Mouse (Mus musculus) cerebellum, adult 2 months (tissue): Measurements from ENCODE around the gene Pnmt. TPM values are rescaled to one million over a fixed set of nuclear protein-coding genes. Genes with fewer than 3 reads are reported as not detected.
A peak's percentile ranks its signal among the peaks of the same experiment; 100 is the strongest.

Source experiments
- DNase-seq, 2 experiments: peaks; one replicate each; pipeline ENCODE4 v3.0.0; 2021
- H3K27ac ChIP-seq: fragments of 200-500 bp; 2 replicates; pipeline ENCODE4 v1.5.1; 2012; ENCODE audit warnings: low read length, control low read depth, inconsistent platforms; ENCODE audit not compliant: insufficient read depth
- H3K27me3 ChIP-seq: fragments of 200-500 bp; 2 replicates; pipeline ENCODE4 v1.6.1; 2012; ENCODE audit warnings: inconsistent platforms, mild to moderate bottlenecking, low read length, moderate library complexity; ENCODE audit not compliant: control insufficient read depth, insufficient read depth
- H3K4me1 ChIP-seq: fragments of 200-500 bp; 2 replicates; pipeline ENCODE4 v1.6.1; 2011; ENCODE audit warnings: low read length; ENCODE audit not compliant: control insufficient read depth, insufficient read depth
- H3K4me3 ChIP-seq: fragments of 200-500 bp; replicated peaks from 2 replicates; pipeline ENCODE3; 2011; ENCODE audit warnings: mild to moderate bottlenecking, low read depth, low read length, control low read depth; ENCODE audit not compliant: insufficient read depth
- CTCF ChIP-seq: fragments of 200-500 bp; IDR thresholded peaks from 2 replicates; pipeline ENCODE4 v1.5.1; 2011; ENCODE audit warnings: low read depth, mild to moderate bottlenecking, control low read depth, low read length, moderate library complexity, borderline replicate concordance; ENCODE audit not compliant: insufficient read depth
- POLR2A ChIP-seq: fragments of 200-500 bp; IDR thresholded peaks from 2 replicates; pipeline ENCODE4 v1.6.1; 2011; ENCODE audit warnings: low read length, control low read depth, borderline replicate concordance; ENCODE audit not compliant: insufficient read depth
- WGBS: fragments of 180-500 bp; shearing (Covaris S2); methylation state at CpG from one replicate; pipeline ENCODE4 v1.1.7; 2018; 5-methylcytosine and 5-hydroxymethylcytosine counted together
- polyA plus RNA-seq: library from polyadenylated mRNA; depleted of rRNA; stranded (reverse); fragments of >200 nt; gene quantifications from 2 replicates; pipeline ENCODE4 v1.2.3, GENCODE M21; 2012

Pnmt gene
- polyA plus RNA-seq, 1 experiment: 0.26 TPM

DNA sequence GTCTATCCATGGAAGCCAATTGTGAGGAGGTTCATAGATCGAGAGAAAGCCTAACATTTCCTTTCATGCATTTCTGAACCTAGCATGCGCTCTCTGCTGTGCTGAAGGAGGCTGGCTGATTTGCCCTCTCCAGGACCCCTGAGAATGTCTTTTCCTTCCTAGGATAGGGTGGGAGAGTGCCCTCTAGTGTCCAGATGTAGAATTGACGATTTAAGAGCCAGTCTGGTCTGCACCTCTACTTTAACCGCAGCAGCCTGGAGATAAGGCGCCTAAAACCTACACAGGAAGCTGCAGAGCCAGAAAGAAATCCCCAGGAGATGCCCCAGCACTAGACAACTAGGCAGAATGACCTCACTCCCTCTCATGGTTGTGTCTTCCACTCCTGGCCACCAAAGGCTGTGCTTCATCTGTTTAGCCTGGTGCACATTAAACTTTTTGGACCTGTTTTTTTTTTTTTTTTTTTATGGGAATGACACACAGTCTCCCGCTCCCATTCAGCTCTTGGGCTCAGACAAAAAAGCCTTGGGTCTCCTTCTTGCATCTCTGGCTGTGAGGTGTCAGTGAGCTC, 30.4 kb upstream of the Pnmt start:
- DNase-seq: peak; percentile 55 to 61

DNA sequence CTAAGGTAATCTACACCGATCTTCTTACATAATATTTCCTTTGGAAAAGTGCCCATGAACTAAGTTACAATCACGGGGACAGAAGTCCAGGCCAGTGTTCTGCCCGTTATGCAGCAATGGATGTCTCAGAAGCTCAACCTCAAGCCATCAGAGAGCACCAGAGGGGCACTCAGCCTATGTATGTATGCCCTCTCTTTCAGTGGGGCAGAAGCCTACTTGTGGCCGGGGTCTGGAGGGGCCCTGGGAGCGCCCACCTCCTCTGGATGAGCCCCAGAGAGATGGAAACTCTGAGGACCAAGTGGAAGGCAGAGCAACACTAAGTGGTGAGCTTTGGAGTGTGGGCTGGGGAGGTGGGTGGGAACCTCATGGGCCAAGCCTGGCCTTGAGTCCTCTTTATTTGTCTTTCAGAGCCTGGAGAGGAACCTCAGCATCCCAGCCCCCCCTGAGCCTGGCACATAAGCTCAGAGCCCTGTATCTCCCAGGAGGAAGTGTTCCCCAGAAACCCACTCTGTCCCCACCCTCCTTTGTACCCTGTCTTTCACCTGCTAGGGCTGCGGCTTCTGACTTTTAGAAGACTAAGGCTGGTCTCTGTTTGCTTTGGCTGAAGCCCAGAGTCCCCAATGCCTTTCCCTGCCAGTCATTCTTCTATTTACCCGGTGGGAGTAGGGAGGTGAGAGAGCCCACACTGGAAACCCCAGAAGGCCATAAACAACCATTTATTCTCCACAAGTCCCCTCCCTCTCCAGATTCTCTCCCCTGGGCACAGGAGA, 29.4 kb upstream of the Pnmt start:
- 73% methylated on average over 7 of the region's 7 CpGs for WGBS
- DNase-seq: no peak
- no peak overlapping the region for H3K4me3 ChIP-seq
- peaks cover 5% of the 10 kb centered on the region; the same call in 1 of the 2 replicates for H3K4me1 ChIP-seq
- H3K27me3 ChIP-seq: no peaks in the 10 kb centered on the region
- H3K27ac ChIP-seq: no peak overlapping the region
- TF ChIP-seq CTCF (no peak), POLR2A (no peak)

More for the DNA sequence above, 30.4 kb upstream of the Pnmt start:
- TF ChIP-seq POLR2A: no peak
- TF ChIP-seq CTCF: peak; percentile 68; the same call in 1 of the 2 replicates
- no peaks in the 10 kb centered on the region for H3K27me3 ChIP-seq
- no peak overlapping the region for H3K4me3 ChIP-seq
- 11% methylated on average over 6 of the region's 6 CpGs for WGBS
- H3K4me1 ChIP-seq: peaks cover 5% of the 10 kb centered on the region; the same call in 1 of the 2 replicates
- no peak overlapping the region for H3K27ac ChIP-seq

DNA sequence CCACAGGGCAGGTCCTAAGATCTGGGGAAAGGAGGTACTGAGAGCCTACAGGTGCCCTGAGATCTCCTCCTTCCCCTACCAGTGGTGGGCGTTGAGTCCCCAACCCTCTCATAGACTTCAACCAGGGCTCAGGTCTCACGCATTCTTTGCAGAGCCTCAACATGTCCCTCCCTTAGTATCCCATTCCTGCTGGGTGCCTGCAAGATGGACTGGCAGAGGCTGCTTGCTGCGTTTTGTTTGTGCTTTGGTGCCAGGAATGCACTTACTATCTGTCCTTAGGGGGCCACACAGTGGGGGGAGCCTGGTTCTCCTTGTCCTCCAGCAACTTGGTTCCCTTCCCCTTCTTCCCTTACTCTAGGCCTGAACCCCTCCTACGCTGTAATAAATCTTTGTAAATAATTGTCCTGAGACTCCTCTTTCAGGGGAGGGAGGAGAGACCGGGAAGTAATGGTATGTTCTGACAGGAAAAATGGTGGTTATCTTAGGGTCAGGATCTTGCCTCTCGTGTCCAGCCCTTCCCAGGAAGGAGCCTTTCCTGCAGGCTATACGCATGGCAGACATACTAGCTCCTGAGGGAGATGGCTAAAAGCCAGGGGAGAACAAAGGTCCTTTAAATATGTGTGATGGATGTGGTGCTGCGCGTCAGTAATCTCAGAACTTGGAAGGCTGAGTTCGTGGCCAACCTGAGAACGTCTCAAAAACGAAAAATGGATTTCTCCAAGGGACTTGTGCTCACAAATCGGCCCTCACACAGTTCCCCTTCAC, 28.7 kb upstream of the Pnmt start:
- no peaks in the 10 kb centered on the region for H3K27me3 ChIP-seq
- no peak for TF ChIP-seq CTCF
- no peak for TF ChIP-seq POLR2A
- no peak for DNase-seq
- 15% methylated on average over 13 of the region's 13 CpGs for WGBS
- H3K27ac ChIP-seq: no peak overlapping the region
- peak overlapping the region; percentile 88 for H3K4me3 ChIP-seq
- peaks cover 5% of the 10 kb centered on the region; the same call in 1 of the 2 replicates for H3K4me1 ChIP-seq

DNA sequence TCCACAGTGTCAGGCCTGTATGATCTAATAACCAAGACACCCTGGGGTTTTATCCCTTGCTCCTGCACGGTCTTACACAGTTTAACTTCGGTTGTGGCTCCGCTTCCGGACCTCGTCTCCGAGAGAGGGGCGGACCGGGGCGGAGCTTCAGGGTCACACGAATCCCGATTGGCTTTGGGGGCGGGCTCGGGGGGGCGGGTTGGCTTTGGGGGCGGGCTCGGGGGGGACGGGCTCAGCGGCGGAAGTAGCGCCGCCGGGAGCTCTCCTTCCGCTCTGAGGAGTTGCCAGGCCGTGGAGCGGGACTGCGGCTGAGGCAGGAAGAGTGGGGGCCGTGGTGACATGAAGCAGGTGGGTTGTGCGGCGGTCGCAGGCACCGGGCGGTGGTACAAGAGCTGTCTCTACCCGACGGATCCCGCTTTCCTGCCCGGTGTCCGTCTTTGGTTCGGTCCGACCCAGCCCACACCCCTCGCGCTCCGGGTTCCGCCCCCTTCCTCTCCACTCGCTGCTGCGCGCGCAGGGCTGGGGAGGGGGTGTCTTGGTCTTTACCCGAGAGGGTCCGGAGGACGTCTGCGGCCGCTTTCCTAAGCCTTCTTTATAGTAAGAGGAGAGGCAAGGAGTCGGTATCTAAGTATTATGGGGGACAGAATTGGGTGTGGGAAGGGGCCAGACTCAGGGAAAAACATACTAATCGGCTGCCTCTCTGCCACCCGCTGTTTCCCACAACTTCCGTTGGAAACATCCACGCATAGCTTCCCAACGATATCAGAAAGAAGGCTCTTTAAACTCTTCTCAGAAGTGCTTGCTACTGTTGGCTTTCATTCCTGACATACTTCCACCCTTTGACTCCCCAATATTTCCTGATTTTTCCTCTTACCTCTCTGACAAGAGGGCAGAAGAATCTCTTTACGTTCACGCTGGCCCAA, 27.8 kb upstream of the Pnmt start, which contains the start of gene Stard3:
TSS of gene Stard3 (plus strand) at position 208 of the 923 bp plus-strand sequence.
- Histone ChIP-seq H3K4me1 (peaks cover 5% of the 10 kb centered on the region; the same call in 1 of the 2 replicates), H3K27me3 (no peaks in the 10 kb centered on the region), H3K4me3 (peak within 1 kb of the TSS; percentile 88), H3K27ac (peak within 1 kb of the TSS; percentile 69)
- peak; percentile 85 to 90 for DNase-seq
- peak; percentile 60 for TF ChIP-seq POLR2A
- no peak for TF ChIP-seq CTCF
- under 1% methylated on average over 60 of the region's 60 CpGs for WGBS

DNA sequence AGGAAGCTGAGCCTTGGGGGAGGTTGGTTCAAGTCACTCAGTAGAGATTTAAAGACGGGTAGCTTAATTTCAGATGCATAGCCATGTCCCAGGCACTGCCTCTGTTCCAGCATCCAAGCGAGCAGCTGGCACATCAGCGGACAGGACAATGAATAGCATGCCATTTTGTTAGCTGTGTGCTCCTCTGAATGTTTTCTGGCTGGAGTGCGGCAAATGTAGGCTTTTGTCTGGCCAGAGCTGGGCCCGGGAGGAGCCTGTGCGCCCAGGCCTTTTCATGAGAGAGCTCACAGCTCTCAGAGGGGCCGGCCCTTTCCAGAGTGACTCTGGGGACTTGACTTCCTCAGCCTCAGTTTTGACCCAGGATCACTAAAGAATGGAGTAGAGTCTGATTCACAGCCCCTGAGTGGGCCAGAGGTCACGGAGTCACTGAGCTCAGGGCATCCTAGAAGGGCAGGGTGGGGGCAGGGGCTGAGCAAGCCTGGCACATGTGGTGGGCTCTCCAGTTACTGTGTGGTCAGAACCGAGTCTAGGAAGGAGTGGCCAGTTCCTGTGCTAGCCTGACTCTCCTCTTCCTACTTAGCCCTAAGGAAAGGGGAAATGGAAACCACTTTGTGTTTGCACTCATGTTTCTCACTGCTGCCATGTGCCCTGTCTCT, 25.3 kb upstream of the Pnmt start:
- no peak for DNase-seq
- WGBS: 35% methylated on average over 9 of the region's 9 CpGs
- no peaks in the 10 kb centered on the region for H3K27me3 ChIP-seq
- H3K4me1 ChIP-seq: peaks cover 5% of the 10 kb centered on the region; the same call in 1 of the 2 replicates
- no peak overlapping the region for H3K4me3 ChIP-seq
- TF ChIP-seq CTCF: no peak
- TF ChIP-seq POLR2A: no peak
- peak overlapping the region; percentile 42; the same call in 1 of the 2 replicates for H3K27ac ChIP-seq

DNA sequence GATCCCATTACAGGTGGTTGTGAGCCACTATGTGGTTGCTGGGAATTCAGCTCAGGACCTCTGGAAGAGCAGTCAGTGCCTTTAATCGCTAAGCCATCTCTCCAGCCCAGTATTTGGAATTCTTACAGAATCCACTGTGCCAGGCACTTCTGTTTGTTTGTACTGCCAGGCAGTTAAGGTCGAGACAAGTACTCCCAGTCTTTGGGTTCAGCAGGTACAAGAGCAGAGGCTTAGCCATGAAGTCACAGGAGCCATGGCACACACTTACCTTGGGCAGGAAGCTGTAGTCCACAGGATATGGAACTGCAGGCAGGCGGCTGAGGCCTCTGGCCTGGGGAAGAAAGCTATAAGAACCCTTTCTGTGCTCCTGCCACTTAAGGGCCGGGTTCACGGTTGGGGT, 22.4 kb upstream of the Pnmt start:
- WGBS: 80% methylated on average over 5 of the region's 5 CpGs
- Histone ChIP-seq H3K4me3 (no peak overlapping the region), H3K27ac (no peak overlapping the region), H3K4me1 (peaks cover 18% of the 10 kb centered on the region), H3K27me3 (no peaks in the 10 kb centered on the region)
- TF ChIP-seq CTCF (no peak), POLR2A (no peak)
- DNase-seq: no peak
